30 mouse cellular contexts compared by ENCODE assay signal in the genomic region with DNA sequence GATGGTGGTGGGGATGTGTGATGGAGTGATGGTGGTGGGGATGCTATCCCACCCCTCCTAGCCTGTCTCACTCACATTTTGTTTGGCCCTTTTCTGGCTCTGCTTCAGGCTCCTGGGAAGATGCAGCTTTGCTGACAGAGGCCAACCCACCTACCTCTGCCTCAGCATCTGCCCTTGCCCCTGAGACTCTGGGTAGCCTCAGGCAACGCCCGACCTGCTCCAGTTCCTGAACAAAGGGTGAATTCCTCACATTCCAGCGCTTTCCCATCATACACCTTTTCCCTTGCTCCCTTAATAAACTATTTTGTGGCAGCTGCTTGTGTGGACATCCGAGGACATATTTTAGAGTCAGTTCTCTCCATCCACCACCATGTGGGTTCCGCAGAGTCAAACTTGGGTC. TPM values are rescaled to one million over a fixed set of nuclear protein-coding genes. Genes with fewer than 3 reads are reported as not detected.
A peak's percentile ranks its signal among the peaks of the same experiment; 100 is the strongest.
DNase-seq lines count a peak whose midpoint lies in the region; ATAC-seq lines count a peak whose summit lies in the region.
"Had no signal": no experiment of that assay in that cellular context is flagged by ENCODE, and none has a peak within 500 bp of the region (broad histone marks: within the 10 kb centered on the region; RNA-seq: fewer than 3 reads in every experiment).

No protein-coding gene starts in this region.

- no peak for ATAC-seq in neural tube, embryonic 13.5 days (ENCODE audit: low read depth)
- no peak for ATAC-seq in neural tube, embryonic 15.5 days (ENCODE audit: low FRiP score)
- ATAC-seq: activated CD4-positive, CD25-positive, alpha-beta regulatory T cell, adult 4 months; CD4-positive, CD25-positive, alpha-beta regulatory T cell, adult 4 months; forebrain, embryonic 14.5 days; forebrain, embryonic 16.5 days; Patski had no signal

- 86% methylated on average over 5 of the region's 5 CpGs for WGBS in neural tube, embryonic 13.5 days
- WGBS in neural tube, embryonic 15.5 days, result 87% methylated on average over 5 of the region's 5 CpGs

- H3K4me3 ChIP-seq in neural tube, embryonic 13.5 days, result no peak overlapping the region
- no peak overlapping the region for H3K4me3 ChIP-seq in neural tube, embryonic 15.5 days (replicated peaks)
- H3K4me3 ChIP-seq: embryonic facial prominence, embryonic 13.5 days; embryonic facial prominence, embryonic 15.5 days; erythroblast, embryonic 14.5 days; forebrain, embryonic 10.5 days; forebrain, embryonic 12.5 days had no signal

- H3K4me1 ChIP-seq in neural tube, embryonic 13.5 days (replicated peaks), result no peaks in the 10 kb centered on the region
- H3K4me1 ChIP-seq in neural tube, embryonic 15.5 days, result peaks cover 18% of the 10 kb centered on the region; the same call in 1 of the 2 replicates
- H3K4me1 ChIP-seq: forebrain, embryonic 12.5 days had no signal

- intact Hi-C loops in left cerebral cortex, postnatal 14 days (cut with DNase I), result loop anchor here (10.0 kb wide), 1 partner anchor 106 kb away; a partner anchor contains a TSS

- DNase-seq in R1 (ENCODE audit: low read depth, low spot score), result peak; percentile 60
- DNase-seq in left cerebral cortex, postnatal 14 days (ENCODE audit: low spot score in 2 of 2), result no peak
- DNase-seq in cerebellum, adult 8-10 months, result no peak
- DNase-seq: adrenal gland, adult 8-10 months; adrenal gland, postnatal 14 days; adrenal gland, postnatal 36 days; B cell, adult 2 months; cerebellum, adult 11-12 months; cerebellum, adult 2 months; cerebellum, postnatal 14 days; cerebellum, postnatal 36 days; embryo, embryonic 11 days had no signal

- H3K9ac ChIP-seq in neural tube, embryonic 13.5 days, result 0 out of 2 replicates have a peak overlapping the region, but pooled peaks have one; percentile 0
- no peak overlapping the region for H3K9ac ChIP-seq in neural tube, embryonic 15.5 days (replicated peaks)
- H3K9ac ChIP-seq: embryonic facial prominence, embryonic 13.5 days; embryonic facial prominence, embryonic 15.5 days; forebrain, embryonic 12.5 days had no signal

- no peaks in the 10 kb centered on the region for H3K9me3 ChIP-seq in neural tube, embryonic 13.5 days
- no peaks in the 10 kb centered on the region for H3K9me3 ChIP-seq in neural tube, embryonic 15.5 days (replicated peaks)
- H3K9me3 ChIP-seq: embryonic facial prominence, embryonic 13.5 days; embryonic facial prominence, embryonic 15.5 days; forebrain, embryonic 10.5 days; forebrain, embryonic 12.5 days; G1E had no signal

- H3K27ac ChIP-seq in neural tube, embryonic 13.5 days (replicated peaks), result no peak overlapping the region
- H3K27ac ChIP-seq in neural tube, embryonic 15.5 days (replicated peaks), result no peak overlapping the region
- H3K27ac ChIP-seq: embryonic facial prominence, embryonic 13.5 days; embryonic facial prominence, embryonic 15.5 days; forebrain, embryonic 10.5 days; forebrain, embryonic 12.5 days had no signal

- H3K4me2 ChIP-seq in neural tube, embryonic 13.5 days, result no peak overlapping the region
- H3K4me2 ChIP-seq in neural tube, embryonic 15.5 days, result no peak overlapping the region
- H3K4me2 ChIP-seq: embryonic facial prominence, embryonic 13.5 days; embryonic facial prominence, embryonic 15.5 days; forebrain, embryonic 12.5 days had no signal

- no peaks in the 10 kb centered on the region for H3K27me3 ChIP-seq in neural tube, embryonic 13.5 days
- no peaks in the 10 kb centered on the region for H3K27me3 ChIP-seq in neural tube, embryonic 15.5 days (replicated peaks)
- H3K27me3 ChIP-seq: CH12.LX; embryonic facial prominence, embryonic 13.5 days; embryonic facial prominence, embryonic 15.5 days; Patski had no signal

- peaks cover 53% of the 10 kb centered on the region for H3K36me3 ChIP-seq in neural tube, embryonic 13.5 days
- peaks cover 37% of the 10 kb centered on the region for H3K36me3 ChIP-seq in neural tube, embryonic 15.5 days

RNA-seq across cellular contexts. Expression of a gene that starts 2.2 kb away (rescaled TPM):
- 0.96 and 1.4 TPM in 2 replicates for polyA plus RNA-seq in neural tube, embryonic 13.5 days (2015; fragmentation: Nextera tagmentation; extraction: Ambion mirVana)
- polyA plus RNA-seq in neural tube, embryonic 15.5 days (2015; fragmentation: Nextera tagmentation; extraction: Ambion mirVana), result 1.1 and 1.4 TPM in 2 replicates
- total RNA-seq in left cerebral cortex, postnatal 14 days (2021), result under 1 TPM; 0.88 to 0.91 TPM
- polyA plus RNA-seq: activated CD4-positive, CD25-positive, alpha-beta regulatory T cell, adult 4 months; CD4-positive, CD25-positive, alpha-beta regulatory T cell, adult 4 months; erythroblast, embryonic 14.5 days; G1E had no signal

RNA-seq across cellular contexts. Expression of a gene that starts 9.4 kb away (rescaled TPM):
- polyA plus RNA-seq in neural tube, embryonic 13.5 days (2015; fragmentation: Nextera tagmentation; extraction: Ambion mirVana), result 335 and 393 TPM in 2 replicates
- 414 and 512 TPM in 2 replicates for polyA plus RNA-seq in neural tube, embryonic 15.5 days (2015; fragmentation: Nextera tagmentation; extraction: Ambion mirVana)
- total RNA-seq in left cerebral cortex, postnatal 14 days (2021), result 100 to 1,000 TPM; 268 to 295 TPM
- total RNA-seq: common myeloid progenitor, adult 5-6 weeks had no signal
- polyA plus RNA-seq: erythroblast, embryonic 14.5 days; G1E had no signal

RNA-seq across cellular contexts. Expression of a gene that starts 11.1 kb away (rescaled TPM):
- 82.5 and 84.2 TPM in 2 replicates for polyA plus RNA-seq in neural tube, embryonic 13.5 days (2015; fragmentation: Nextera tagmentation; extraction: Ambion mirVana)
- polyA plus RNA-seq in neural tube, embryonic 15.5 days (2015; fragmentation: Nextera tagmentation; extraction: Ambion mirVana), result 107 and 110 TPM in 2 replicates
- total RNA-seq in left cerebral cortex, postnatal 14 days (2021), result 100 to 1,000 TPM; 111 to 117 TPM

RNA-seq across cellular contexts. Expression of a gene that starts 18.8 kb away (rescaled TPM):
- polyA plus RNA-seq in neural tube, embryonic 13.5 days (2015; fragmentation: Nextera tagmentation; extraction: Ambion mirVana), result not detected in 2 replicates
- polyA plus RNA-seq in neural tube, embryonic 15.5 days (2015; fragmentation: Nextera tagmentation; extraction: Ambion mirVana), result not detected in 2 replicates
- not detected for total RNA-seq in left cerebral cortex, postnatal 14 days (2021)
- total RNA-seq: adrenal gland, adult 18-20 months; adrenal gland, adult 8-10 months; adrenal gland, postnatal 14 days; common myeloid progenitor, adult 5-6 weeks had no signal
- polyA plus RNA-seq: activated CD4-positive, CD25-positive, alpha-beta regulatory T cell, adult 4 months; CD4-positive, CD25-positive, alpha-beta regulatory T cell, adult 4 months; cerebellum, adult 2 months; embryonic facial prominence, embryonic 11.5 days; embryonic facial prominence, embryonic 13.5 days; embryonic facial prominence, embryonic 15.5 days; erythroblast, embryonic 14.5 days; forebrain, embryonic 10.5 days; forebrain, embryonic 12.5 days; forebrain, embryonic 14.5 days; forebrain, embryonic 16.5 days; frontal cortex, adult 2 months had no signal

RNA-seq across cellular contexts. Expression of a gene that starts 22.9 kb away (rescaled TPM):
- polyA plus RNA-seq in neural tube, embryonic 13.5 days (2015; fragmentation: Nextera tagmentation; extraction: Ambion mirVana), result 166 and 171 TPM in 2 replicates
- 138 and 156 TPM in 2 replicates for polyA plus RNA-seq in neural tube, embryonic 15.5 days (2015; fragmentation: Nextera tagmentation; extraction: Ambion mirVana)
- total RNA-seq in left cerebral cortex, postnatal 14 days (2021), result 10 to 100 TPM; 91.5 to 93.8 TPM
